Mouse (Mus musculus) liver, adult (tissue): Measurements from ENCODE around the gene Tbc1d10c.
A peak's percentile ranks its signal among the peaks of the same experiment; 100 is the strongest.

Experiments used
- GATA4 ChIP-seq: IDR thresholded peaks from 2 replicates; pipeline ENCODE4 v1.6.1; 2014; ENCODE audit warnings: mild to moderate bottlenecking, low read length; ENCODE audit not compliant: insufficient replicate concordance

Tbc1d10c gene

DNA sequence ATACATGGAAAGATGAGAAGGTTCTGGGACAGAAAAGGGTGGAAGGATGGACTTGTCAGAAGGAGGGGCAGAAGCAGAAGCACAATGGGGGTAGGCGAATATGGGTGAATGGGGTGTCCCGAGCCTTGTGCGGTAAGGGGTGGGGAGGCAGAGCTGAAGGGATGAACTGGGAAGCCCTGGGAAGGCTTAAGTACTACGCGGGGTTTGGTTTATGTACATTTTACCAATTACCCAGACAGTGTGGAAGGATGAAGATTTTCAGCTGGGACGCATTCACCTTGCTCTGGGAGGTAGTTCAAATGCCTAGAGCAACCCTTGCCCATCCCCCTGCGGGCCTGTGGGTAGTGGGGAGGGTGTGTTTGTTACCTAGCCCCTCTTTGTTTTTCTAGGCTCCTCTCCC lies 11.1 kb upstream of the Tbc1d10c start:
- TF ChIP-seq GATA4: no peak

GRCm38 (mm10) chr19:4201291-4201909 lies 10.3 kb upstream of the Tbc1d10c start, which contains the start of gene Rad9a:
Gene Rad9a, minus strand, starts transcription at chr19:4201662.
- TF ChIP-seq GATA4: peak; percentile 9; the same call in 1 of the 2 replicates

DNA sequence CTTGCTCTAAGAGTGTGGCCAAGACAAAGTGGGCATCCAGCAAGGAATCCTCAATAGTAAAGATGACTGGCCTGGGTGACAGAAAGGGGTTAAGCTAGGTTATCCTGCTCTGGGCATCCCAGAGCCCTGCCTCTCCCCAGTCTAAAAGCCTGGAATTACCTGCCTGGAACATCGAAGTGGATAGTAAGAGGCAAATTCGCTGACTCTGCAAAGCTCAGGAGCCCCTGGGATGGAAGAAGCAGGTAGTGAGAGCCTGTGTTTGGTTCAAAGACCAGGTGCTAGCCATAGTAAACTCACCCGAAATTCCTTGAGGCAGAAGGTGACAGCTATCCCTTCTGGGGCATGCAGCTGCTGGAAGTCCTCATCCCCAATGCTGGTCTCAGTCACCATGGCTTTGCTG lies 6.1 kb upstream of the Tbc1d10c start:
- no peak for TF ChIP-seq GATA4

GRCm38 (mm10) chr19:4196548-4196947 lies 5.5 kb upstream of the Tbc1d10c start:
- TF ChIP-seq GATA4: no peak

DNA sequence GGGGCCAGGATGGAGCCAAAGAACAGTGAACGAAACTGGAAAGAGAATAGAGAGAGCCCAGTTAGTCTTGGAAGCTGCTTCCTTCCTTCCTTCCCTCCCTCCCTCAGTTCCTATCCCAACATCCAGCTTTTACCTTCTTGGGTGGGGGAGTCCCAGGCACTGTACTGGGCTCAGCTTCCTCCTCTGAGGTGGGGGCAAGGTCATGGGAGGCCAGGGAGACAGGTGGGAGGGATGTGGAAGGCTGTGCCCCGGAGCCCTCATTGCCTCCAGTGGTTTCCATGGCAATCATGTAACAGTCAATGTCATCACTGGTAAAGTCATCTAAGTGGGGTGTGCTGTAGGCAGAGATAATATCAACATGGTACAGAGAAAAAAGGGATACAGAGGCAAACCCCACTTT lies 5.0 kb upstream of the Tbc1d10c start:
- no peak for TF ChIP-seq GATA4

DNA sequence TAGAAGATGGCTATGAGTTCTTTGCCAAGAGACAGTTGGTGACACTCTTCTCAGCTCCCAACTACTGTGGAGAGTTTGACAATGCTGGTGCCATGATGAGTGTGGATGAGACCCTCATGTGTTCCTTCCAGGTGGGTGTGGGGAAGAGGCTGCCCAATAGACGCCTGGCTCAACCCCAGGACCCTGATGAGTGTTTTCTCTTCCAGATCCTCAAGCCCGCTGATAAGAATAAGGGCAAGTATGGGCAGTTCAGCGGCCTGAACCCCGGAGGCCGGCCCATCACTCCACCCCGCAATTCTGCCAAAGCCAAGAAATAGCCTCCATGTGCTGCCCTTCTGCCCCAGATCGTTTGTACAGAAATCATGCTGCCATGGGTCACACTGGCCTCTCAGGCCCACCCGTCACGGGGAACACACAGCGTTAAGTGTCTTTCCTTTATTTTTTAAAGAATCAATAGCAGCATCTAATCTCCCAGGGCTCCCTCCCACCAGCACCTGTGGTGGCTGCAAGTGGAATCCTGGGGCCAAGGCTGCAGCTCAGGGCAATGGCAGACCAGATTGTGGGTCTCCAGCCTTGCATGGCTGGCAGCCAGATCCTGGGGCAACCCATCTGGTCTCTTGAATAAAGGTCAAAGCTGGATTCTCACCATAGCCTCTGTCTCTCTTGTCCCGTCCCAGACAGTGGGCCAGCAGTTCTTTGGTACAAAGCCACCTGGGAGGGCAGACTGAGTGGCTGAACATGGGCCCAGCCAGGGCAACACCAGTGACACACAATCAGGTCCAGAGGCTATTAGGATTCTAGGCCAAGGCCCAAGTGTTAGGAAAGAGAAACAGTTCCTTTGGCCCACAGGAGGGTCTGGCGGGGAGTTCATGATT lies 3.9 kb upstream of the Tbc1d10c start:
- TF ChIP-seq GATA4: no peak

DNA sequence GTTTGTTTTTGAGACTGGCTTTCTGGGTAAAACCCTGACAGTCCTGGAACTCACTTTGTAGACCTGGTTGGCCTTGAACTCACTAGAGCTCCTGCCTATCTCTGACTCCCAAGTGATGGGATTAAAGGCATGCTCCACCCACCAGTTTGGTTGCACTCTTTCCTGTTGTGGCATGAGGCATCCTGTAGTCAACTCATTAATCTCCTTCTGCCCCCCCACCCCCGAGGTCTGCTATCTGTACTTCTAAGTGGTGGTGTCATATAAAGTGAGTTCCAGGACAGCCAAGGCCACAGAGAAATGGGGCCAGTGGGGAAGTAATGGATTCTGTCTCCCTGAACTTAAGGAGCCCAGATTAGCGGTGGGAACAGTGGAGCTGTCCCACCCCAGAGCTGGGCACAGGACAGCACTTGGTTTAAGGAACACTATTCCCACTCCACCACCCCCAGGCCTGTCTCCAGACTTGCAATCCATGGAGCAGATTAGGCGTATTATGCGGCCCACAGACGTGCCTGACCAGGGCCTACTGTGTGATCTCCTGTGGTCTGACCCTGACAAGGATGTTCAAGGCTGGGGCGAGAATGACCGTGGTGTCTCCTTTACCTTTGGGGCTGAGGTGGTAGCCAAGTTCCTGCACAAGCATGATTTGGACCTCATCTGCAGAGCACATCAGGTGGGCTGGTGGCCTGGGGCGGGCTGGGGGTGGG lies 3.1 kb upstream of the Tbc1d10c start:
- TF ChIP-seq GATA4: no peak

- no peak for TF ChIP-seq GATA4
These were observed 2.0 kb upstream of the Tbc1d10c start for GRCm38 (mm10) chr19:4193129-4193528.

GRCm38 (mm10) chr19:4192251-4192985 lies 1.3 kb upstream of the Tbc1d10c start:
- no peak for TF ChIP-seq GATA4

- no peak for TF ChIP-seq GATA4
These were observed 605 bp upstream of the Tbc1d10c start, which contains the start of gene Ppp1ca for GRCm38 (mm10) chr19:4191528-4192250. Gene Ppp1ca, plus strand, starts transcription at chr19:4192065.

- TF ChIP-seq GATA4: no peak
These were observed 1.9 kb downstream of the Tbc1d10c start for GRCm38 (mm10) chr19:4189051-4189620.

- no peak for TF ChIP-seq GATA4
These were observed 3.8 kb downstream of the Tbc1d10c start for GRCm38 (mm10) chr19:4187303-4187702.

DNA sequence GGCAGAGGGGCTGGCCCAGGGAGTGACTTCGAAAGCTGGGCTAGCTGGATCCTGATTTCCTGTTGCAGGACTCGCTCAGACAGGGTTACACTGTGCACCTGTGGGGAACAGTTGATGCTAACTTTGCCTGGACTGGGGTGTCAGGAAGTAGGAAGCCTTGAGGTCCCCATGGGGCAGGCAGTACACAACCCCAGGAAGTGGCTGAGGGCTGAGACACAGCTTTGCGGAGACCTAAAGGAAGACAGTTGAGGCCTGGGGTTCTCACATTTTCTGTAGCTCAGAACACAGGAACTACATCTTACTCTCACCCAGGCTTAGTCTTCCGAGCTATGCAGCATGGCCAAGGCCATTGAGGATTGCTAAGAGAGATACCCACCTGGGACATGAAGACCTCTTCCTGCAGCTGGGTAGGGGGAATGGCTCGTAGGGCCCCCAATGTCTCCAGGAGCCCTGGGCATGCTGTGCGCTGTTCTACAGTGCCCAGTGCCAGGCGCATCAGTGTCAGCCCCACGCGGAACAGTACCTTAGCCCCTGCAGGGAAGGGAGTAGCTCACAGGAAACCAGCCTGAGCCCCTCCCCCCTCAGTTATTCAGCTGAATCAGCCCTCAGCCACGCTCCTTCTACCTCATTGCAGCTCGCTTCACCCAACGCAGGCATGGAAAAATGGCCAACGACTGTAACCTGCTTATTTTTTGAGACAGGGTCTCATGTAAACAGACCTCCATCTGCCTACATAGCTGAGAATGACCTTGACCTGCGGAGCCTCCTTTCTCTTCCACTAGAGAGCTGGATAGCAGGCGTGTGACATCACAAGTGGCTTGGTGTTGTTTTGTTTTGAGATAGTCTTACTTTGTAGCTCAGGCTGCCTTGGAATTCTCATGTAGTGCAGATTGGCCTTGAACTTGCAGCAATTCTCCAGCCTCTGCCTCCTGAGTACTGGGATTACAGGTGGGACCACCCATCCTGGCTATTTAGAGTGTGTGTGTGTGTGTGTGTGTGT lies 5.8 kb downstream of the Tbc1d10c start:
- no peak for TF ChIP-seq GATA4
